Mouse (Mus musculus): Measurements from ENCODE around the gene Nelfcd. TPM values are rescaled to one million over a fixed set of nuclear protein-coding genes. Genes with fewer than 3 reads are reported as not detected.

Gene Nelfcd
- polyA plus RNA-seq, 1 experiment, result 45.3 TPM

DNA sequence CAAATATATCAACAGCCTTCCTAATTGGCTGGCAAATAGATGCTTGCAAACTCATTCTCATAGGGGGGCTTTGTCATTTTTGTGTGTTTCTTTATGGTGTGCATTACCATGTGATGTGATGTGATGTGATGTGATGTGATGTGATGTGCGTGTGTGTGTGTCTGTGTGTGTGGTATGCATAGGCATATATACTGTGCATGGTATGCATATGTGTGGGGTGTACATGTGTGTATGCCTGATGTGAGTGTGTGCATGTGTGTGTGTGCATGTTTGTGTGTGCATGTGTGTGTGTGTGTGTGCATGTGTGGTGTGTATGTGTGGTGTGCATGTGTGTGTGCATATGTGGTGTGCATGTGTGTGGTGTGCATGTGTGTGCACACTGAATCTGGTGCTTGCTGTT is 18.5 kb upstream of the Nelfcd start:
- WGBS, result 96% methylated on average over 1 of the region's 1 CpGs
- Histone ChIP-seq H3K4me3 (ENCODE audit: extremely low read depth, insufficient read depth, insufficient read length) (no peak overlapping the region), H3K4me1 (ENCODE audit: control insufficient read depth, insufficient read depth, insufficient read length) (no peaks in the 10 kb centered on the region), H3K27me3 (ENCODE audit: control insufficient read depth, insufficient read depth, low read length) (no peaks in the 10 kb centered on the region), H3K36me3 (ENCODE audit: control insufficient read depth, insufficient read depth, low read length) (no peaks in the 10 kb centered on the region), H3K27ac (ENCODE audit: insufficient read depth, low read length) (no peak overlapping the region)
- TF ChIP-seq POLR2A (IDR thresholded peaks at IDR 0.05; ENCODE audit: low read depth, low read length) (no peak), CTCF (IDR thresholded peaks at IDR 0.05; ENCODE audit: extremely low read depth, insufficient read depth, insufficient read length, insufficient replicate concordance) (no peak)
- no peak for DNase-seq (ENCODE audit: low read depth in 1 of 2, low spot score in 2 of 2)

DNA sequence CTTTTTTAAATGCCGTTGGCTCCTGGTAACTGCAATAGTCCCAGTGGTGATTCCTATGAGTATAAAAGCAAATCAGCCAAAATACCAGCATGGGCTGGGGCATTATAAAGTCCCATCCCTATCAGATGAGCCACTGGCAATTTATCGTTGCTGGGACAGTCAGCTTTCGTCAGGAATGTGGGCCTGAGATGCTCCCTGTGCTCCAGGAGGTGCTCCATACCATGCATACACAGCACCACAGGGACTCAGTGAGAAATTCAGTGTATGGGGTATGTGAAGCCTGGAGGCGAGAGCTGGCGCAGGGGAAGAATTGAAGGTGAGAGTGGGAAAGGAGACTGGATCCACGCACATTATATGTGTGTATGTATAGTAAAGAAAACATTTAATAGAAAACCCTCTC is 17.7 kb upstream of the Nelfcd start:
- 92% methylated on average over 6 of the region's 6 CpGs for WGBS
- H3K4me1 ChIP-seq (ENCODE audit: control insufficient read depth, insufficient read depth, insufficient read length), result no peaks in the 10 kb centered on the region
- no peaks in the 10 kb centered on the region for H3K36me3 ChIP-seq (ENCODE audit: control insufficient read depth, insufficient read depth, low read length)
- H3K4me3 ChIP-seq (ENCODE audit: extremely low read depth, insufficient read depth, insufficient read length), result no peak overlapping the region
- no peak for TF ChIP-seq POLR2A (IDR thresholded peaks at IDR 0.05; ENCODE audit: low read depth, low read length)
- TF ChIP-seq CTCF (IDR thresholded peaks at IDR 0.05; ENCODE audit: extremely low read depth, insufficient read depth, insufficient read length, insufficient replicate concordance), result no peak
- H3K27ac ChIP-seq (ENCODE audit: insufficient read depth, low read length), result no peak overlapping the region
- H3K27me3 ChIP-seq (ENCODE audit: control insufficient read depth, insufficient read depth, low read length), result no peaks in the 10 kb centered on the region
- DNase-seq (ENCODE audit: low read depth in 1 of 2, low spot score in 2 of 2), result no peak

DNA sequence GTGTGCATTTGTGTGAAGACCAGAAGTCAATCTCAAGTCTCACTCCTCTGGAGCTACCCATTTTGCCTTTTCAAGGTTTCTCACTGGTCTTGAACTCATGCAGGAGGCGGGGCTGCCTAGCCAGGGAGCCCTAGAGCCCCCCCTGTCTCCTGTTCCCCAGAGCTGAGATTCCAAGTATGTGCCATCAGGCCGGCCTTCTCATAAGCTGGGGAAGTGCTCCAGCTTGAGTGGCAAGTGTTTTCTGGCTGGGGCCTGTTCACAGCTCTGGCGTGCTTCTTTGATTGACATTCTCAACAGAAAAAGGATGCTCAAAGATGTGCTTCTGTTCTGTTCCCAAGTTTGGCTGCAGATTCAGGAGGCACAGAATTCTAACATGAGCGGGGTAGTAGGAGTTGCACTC is 15.2 kb upstream of the Nelfcd start:
- Histone ChIP-seq H3K4me3 (ENCODE audit: extremely low read depth, insufficient read depth, insufficient read length) (no peak overlapping the region), H3K27me3 (ENCODE audit: control insufficient read depth, insufficient read depth, low read length) (no peaks in the 10 kb centered on the region), H3K36me3 (ENCODE audit: control insufficient read depth, insufficient read depth, low read length) (no peaks in the 10 kb centered on the region), H3K4me1 (ENCODE audit: control insufficient read depth, insufficient read depth, insufficient read length) (no peaks in the 10 kb centered on the region), H3K27ac (ENCODE audit: insufficient read depth, low read length) (no peak overlapping the region)
- TF ChIP-seq POLR2A (IDR thresholded peaks at IDR 0.05; ENCODE audit: low read depth, low read length), result no peak
- TF ChIP-seq CTCF (IDR thresholded peaks at IDR 0.05; ENCODE audit: extremely low read depth, insufficient read depth, insufficient read length, insufficient replicate concordance), result no peak
- WGBS, result 84% methylated on average over 4 of the region's 4 CpGs
- no peak for DNase-seq (ENCODE audit: low read depth in 1 of 2, low spot score in 2 of 2)

DNA sequence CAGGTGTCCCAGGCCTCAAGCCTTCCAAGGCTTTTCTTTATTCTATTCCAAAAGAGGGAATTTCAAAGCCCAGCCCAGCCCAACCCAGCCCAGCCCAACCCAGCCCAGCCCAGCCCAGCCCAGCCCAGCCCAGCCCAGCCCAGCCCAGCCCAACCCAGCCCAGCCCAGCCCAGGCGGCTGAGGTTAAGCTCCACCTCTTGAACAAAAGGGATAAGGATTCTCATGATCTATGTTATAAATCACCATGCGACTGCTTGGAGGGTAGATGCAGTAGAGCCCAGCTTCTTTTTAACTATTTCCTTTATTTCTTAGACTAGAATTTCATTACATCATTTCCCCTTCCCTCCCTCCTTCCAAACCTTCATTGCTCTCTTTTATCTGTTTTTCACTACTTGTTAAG is 5.4 kb upstream of the Nelfcd start:
- no peaks in the 10 kb centered on the region for H3K36me3 ChIP-seq (ENCODE audit: control insufficient read depth, insufficient read depth, low read length)
- H3K4me3 ChIP-seq (ENCODE audit: extremely low read depth, insufficient read depth, insufficient read length), result no peak overlapping the region
- no peak for DNase-seq (ENCODE audit: low read depth in 1 of 2, low spot score in 2 of 2)
- no peaks in the 10 kb centered on the region for H3K27me3 ChIP-seq (ENCODE audit: control insufficient read depth, insufficient read depth, low read length)
- TF ChIP-seq POLR2A (IDR thresholded peaks at IDR 0.05; ENCODE audit: low read depth, low read length), result no peak
- TF ChIP-seq CTCF (IDR thresholded peaks at IDR 0.05; ENCODE audit: extremely low read depth, insufficient read depth, insufficient read length, insufficient replicate concordance), result no peak
- WGBS, result 75% methylated on average over 2 of the region's 2 CpGs
- no peaks in the 10 kb centered on the region for H3K4me1 ChIP-seq (ENCODE audit: control insufficient read depth, insufficient read depth, insufficient read length)
- H3K27ac ChIP-seq (ENCODE audit: insufficient read depth, low read length), result no peak overlapping the region

DNA sequence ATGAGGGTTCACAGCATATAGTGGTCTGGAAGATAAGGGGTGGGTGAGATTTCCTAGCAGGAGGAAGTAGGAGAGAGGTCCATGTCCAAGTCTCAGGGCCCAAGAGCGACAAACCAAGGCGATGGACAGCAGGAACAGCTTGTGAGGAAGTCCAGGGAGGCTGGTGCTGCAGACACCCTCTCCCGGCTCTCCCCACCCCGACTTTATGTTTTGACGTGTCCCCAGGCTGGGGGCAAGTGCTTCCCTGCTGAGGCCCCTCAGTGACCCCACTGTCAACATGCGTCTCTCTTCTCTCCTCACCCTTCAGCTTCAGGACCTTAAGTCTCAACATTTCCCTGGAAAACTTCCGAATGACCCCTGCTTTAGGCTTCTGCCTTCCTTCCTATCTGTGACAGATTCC is 2.5 kb upstream of the Nelfcd start:
- no peak overlapping the region for H3K4me3 ChIP-seq (ENCODE audit: extremely low read depth, insufficient read depth, insufficient read length)
- H3K27ac ChIP-seq (ENCODE audit: insufficient read depth, low read length), result no peak overlapping the region
- DNase-seq (ENCODE audit: low read depth in 1 of 2, low spot score in 2 of 2), result no peak
- peaks cover 7% of the 10 kb centered on the region; the same call in 1 of the 2 replicates for H3K4me1 ChIP-seq (ENCODE audit: control insufficient read depth, insufficient read depth, insufficient read length)
- H3K27me3 ChIP-seq (ENCODE audit: control insufficient read depth, insufficient read depth, low read length), result no peaks in the 10 kb centered on the region
- TF ChIP-seq POLR2A (IDR thresholded peaks at IDR 0.05; ENCODE audit: low read depth, low read length) (no peak), CTCF (IDR thresholded peaks at IDR 0.05; ENCODE audit: extremely low read depth, insufficient read depth, insufficient read length, insufficient replicate concordance) (no peak)
- WGBS, result 93% methylated on average over 7 of the region's 7 CpGs
- no peaks in the 10 kb centered on the region for H3K36me3 ChIP-seq (ENCODE audit: control insufficient read depth, insufficient read depth, low read length)

DNA sequence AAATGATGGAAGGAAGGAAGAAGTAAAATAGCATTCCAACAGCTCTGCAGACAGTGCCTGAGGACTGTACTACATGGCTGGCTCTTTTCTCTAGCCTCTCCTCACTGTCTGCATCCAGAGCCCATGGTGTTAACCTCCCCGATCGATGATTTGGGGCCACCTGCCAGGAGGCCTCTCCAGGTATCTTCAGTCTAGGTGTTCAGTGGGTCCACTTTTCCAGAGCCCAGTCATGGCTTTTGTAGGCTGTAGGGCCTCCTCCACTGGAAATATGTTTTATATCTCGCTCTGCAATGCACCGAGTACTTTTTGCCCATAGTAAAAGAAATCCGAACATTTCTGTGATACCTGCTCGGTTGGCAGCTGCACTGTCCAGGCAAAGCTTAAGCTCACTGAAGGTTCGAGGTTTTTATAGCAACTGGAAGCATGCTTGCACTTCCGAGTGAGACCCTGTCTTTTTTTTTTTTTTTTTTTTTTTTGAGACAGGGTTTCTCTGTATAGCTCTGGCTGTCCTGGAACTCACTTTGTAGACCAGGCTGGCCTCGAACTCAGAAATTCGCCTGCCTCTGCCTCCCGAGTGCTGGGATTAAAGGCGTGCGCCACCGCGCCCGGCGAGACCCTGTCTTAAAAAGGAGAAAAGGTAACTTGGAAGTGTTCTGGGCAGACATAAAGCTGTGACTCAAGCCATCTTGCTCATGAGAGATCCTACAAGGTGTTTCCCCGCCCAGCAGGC is 438 bp upstream of the Nelfcd start:
- no peak overlapping the region for H3K27ac ChIP-seq (ENCODE audit: insufficient read depth, low read length)
- WGBS, result 46% methylated on average over 18 of the region's 18 CpGs
- DNase-seq (ENCODE audit: low read depth in 1 of 2, low spot score in 2 of 2), result no peak
- no peak for TF ChIP-seq POLR2A (IDR thresholded peaks at IDR 0.05; ENCODE audit: low read depth, low read length)
- peaks cover 1% of the 10 kb centered on the region; the same call in 1 of the 2 replicates for H3K36me3 ChIP-seq (ENCODE audit: control insufficient read depth, insufficient read depth, low read length)
- no peak overlapping the region for H3K4me3 ChIP-seq (ENCODE audit: extremely low read depth, insufficient read depth, insufficient read length)
- H3K27me3 ChIP-seq (ENCODE audit: control insufficient read depth, insufficient read depth, low read length), result no peaks in the 10 kb centered on the region
- peaks cover 7% of the 10 kb centered on the region; the same call in 1 of the 2 replicates for H3K4me1 ChIP-seq (ENCODE audit: control insufficient read depth, insufficient read depth, insufficient read length)

DNA sequence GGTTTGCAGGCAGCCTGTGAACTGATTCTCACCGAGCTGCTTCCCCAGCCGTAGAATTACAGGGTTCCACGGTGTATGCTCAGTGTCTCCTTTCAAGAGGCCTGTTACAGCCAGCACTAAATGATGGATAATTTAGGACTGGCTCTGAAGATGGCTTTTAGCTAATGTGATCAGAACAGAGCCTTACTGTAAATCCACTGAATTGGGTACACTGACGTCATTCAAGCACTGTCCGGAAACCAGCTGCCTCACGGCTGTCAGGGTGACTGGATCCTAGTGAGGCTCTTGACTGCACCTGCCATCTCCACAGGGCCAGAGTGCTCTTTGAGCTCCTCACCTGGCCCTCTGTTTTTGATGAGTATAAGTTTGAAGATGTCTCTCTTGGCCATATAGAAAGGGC is 5.5 kb downstream of the Nelfcd start:
- Histone ChIP-seq H3K36me3 (ENCODE audit: control insufficient read depth, insufficient read depth, low read length) (peaks cover 31% of the 10 kb centered on the region), H3K4me1 (ENCODE audit: control insufficient read depth, insufficient read depth, insufficient read length) (peaks cover 7% of the 10 kb centered on the region; the same call in 1 of the 2 replicates), H3K27ac (ENCODE audit: insufficient read depth, low read length) (no peak overlapping the region), H3K27me3 (ENCODE audit: control insufficient read depth, insufficient read depth, low read length) (no peaks in the 10 kb centered on the region), H3K4me3 (ENCODE audit: extremely low read depth, insufficient read depth, insufficient read length) (no peak overlapping the region)
- no peak for TF ChIP-seq POLR2A (IDR thresholded peaks at IDR 0.05; ENCODE audit: low read depth, low read length)
- 95% methylated on average over 6 of the region's 6 CpGs for WGBS
- no peak for DNase-seq (ENCODE audit: low read depth in 1 of 2, low spot score in 2 of 2)
